Mouse (Mus musculus) frontal cortex, adult (tissue): Measurements from ENCODE around the gene Bex4.
"Not testable (repeated sequence)": the region's sequence is repeated elsewhere in the genome, so short reads cannot be mapped to it uniquely, and the experiment has no call there.

Source experiments
- ATAC-seq: cut with Nextera tagmentation; 2 replicates; pipeline ENCODE4 v1.9.2; 2017; ENCODE audit warnings: mild to moderate bottlenecking, moderate library complexity, mixed read lengths; ENCODE audit not compliant: low TSS enrichment

Bex4 gene

GRCm38 (mm10) chrX:136138827-136139639 is at the start of gene Bex4:
Gene Bex4, plus strand, starts transcription at chrX:136138996.
- ATAC-seq = peak; percentile 85

- ATAC-seq = no peak
Measured at GRCm38 (mm10) chrX:136092497-136093279, 46.1 kb upstream of the Bex4 start.

GRCm38 (mm10) chrX:136094421-136094820 is 44.4 kb upstream of the Bex4 start:
- ATAC-seq = peak; percentile 70; the same call in 1 of the 2 replicates

- ATAC-seq = peak; percentile 84
Measured at GRCm38 (mm10) chrX:136104046-136104723, 34.6 kb upstream of the Bex4 start.

- 0 out of 2 replicates have a peak, but pooled peaks have one; percentile 16 for ATAC-seq
Measured at GRCm38 (mm10) chrX:136104724-136105088, 34.1 kb upstream of the Bex4 start.

- ATAC-seq = peak; percentile 72
Measured at GRCm38 (mm10) chrX:136107942-136108341, 30.9 kb upstream of the Bex4 start.

- ATAC-seq = peak; percentile 18; the same call in 1 of the 2 replicates
Measured at GRCm38 (mm10) chrX:136115015-136115414, 23.8 kb upstream of the Bex4 start.

GRCm38 (mm10) chrX:136115419-136115961 is 23.3 kb upstream of the Bex4 start:
- peak; percentile 100 for ATAC-seq

- no peak; the same call in 1 of the 2 replicates for ATAC-seq
Measured at GRCm38 (mm10) chrX:136127038-136127743, 11.6 kb upstream of the Bex4 start.

GRCm38 (mm10) chrX:136127744-136128064 is 11.1 kb upstream of the Bex4 start:
- peak; percentile 77 for ATAC-seq

- no peak for ATAC-seq
Measured at GRCm38 (mm10) chrX:136135559-136135958, 3.2 kb upstream of the Bex4 start.

GRCm38 (mm10) chrX:136139640-136140004 is 826 bp downstream of the Bex4 start:
- not testable (repeated sequence) for ATAC-seq

GRCm38 (mm10) chrX:136141385-136141784 is 2.6 kb downstream of the Bex4 start:
- ATAC-seq = no peak

- ATAC-seq = no peak
Measured at GRCm38 (mm10) chrX:136143711-136144110, 4.9 kb downstream of the Bex4 start.

- no peak for ATAC-seq
Measured at GRCm38 (mm10) chrX:136144195-136144594, 5.4 kb downstream of the Bex4 start.

- ATAC-seq = no peak
Measured at GRCm38 (mm10) chrX:136170625-136171024, 31.8 kb downstream of the Bex4 start.

GRCm38 (mm10) chrX:136171189-136172117 is 32.7 kb downstream of the Bex4 start:
- peak; percentile 74 for ATAC-seq

GRCm38 (mm10) chrX:136172118-136172551 is 33.3 kb downstream of the Bex4 start, which contains the start of gene Tceal8:
Gene Tceal8, minus strand, starts transcription at chrX:136172342.
- peak; percentile 98 for ATAC-seq

GRCm38 (mm10) chrX:136172786-136173185 is 34.0 kb downstream of the Bex4 start:
- ATAC-seq = no peak

- ATAC-seq = no peak
Measured at GRCm38 (mm10) chrX:136180897-136181553, 42.2 kb downstream of the Bex4 start.
